Mouse (Mus musculus) ES-E14 (cell line): Measurements from ENCODE around the gene Fes. TPM values are rescaled to one million over a fixed set of nuclear protein-coding genes. Genes with fewer than 3 reads are reported as not detected.

ENCODE experiments used
- DNase-seq: peaks from one replicate; pipeline ENCODE4 v3.0.0-alpha.2; 2013; ENCODE audit warnings: low read depth, low spot score
- H3K27ac ChIP-seq: 2 replicates; pipeline ENCODE4 v1.5.1; 2012; ENCODE audit warnings: low read depth, mild to moderate bottlenecking, low read length, moderate library complexity, mixed read lengths; ENCODE audit not compliant: poor library complexity, insufficient read depth, severe bottlenecking
- H3K36me3 ChIP-seq: 2 replicates; pipeline ENCODE4 v1.6.1; 2012; ENCODE audit warnings: mild to moderate bottlenecking, low read length, moderate library complexity, mixed read lengths; ENCODE audit not compliant: control insufficient read depth, poor library complexity, insufficient read depth, severe bottlenecking
- H3K4me1 ChIP-seq, 2 experiments: fragments of 150-350 bp in 1 of 2; sonication (generic) in 1 of 2; 2 replicates each; pipeline ENCODE4 v1.6.1; 2012; ENCODE audit warnings: low read length in 2 of 2, mild to moderate bottlenecking in 1 of 2, mixed read lengths in 1 of 2; ENCODE audit not compliant: control insufficient read depth in 2 of 2, insufficient read depth in 2 of 2, poor library complexity in 1 of 2
- H3K4me3 ChIP-seq, 2 experiments: fragments of 150-350 bp in 1 of 2; sonication (generic) in 1 of 2; 2 replicates each; pipeline ENCODE4 v1.5.1; 2012; ENCODE audit warnings: low read length in 2 of 2, low read depth in 1 of 2, mild to moderate bottlenecking in 1 of 2, mixed read lengths in 1 of 2; ENCODE audit not compliant: insufficient read depth in 1 of 2, poor library complexity in 1 of 2, severe bottlenecking in 1 of 2
- H3K9ac ChIP-seq: 2 replicates; pipeline ENCODE4 v1.6.1; 2012; ENCODE audit warnings: low read depth, mild to moderate bottlenecking, low read length, mixed read lengths; ENCODE audit not compliant: poor library complexity, insufficient read depth, severe bottlenecking
- H3K9me3 ChIP-seq: fragments of 150-350 bp; sonication (generic); 2 replicates; pipeline ENCODE4 v1.6.1; 2012; ENCODE audit warnings: low read depth, mild to moderate bottlenecking, low read length; ENCODE audit not compliant: control insufficient read depth, insufficient read depth
- CHD2 ChIP-seq: IDR thresholded peaks from 2 replicates; pipeline ENCODE4 v1.6.1; 2014; ENCODE audit warnings: mild to moderate bottlenecking, low read depth, low read length, inconsistent platforms
- HCFC1 ChIP-seq: IDR thresholded peaks from 2 replicates; pipeline ENCODE4 v1.6.1; 2012; ENCODE audit warnings: low read length, inconsistent platforms, borderline replicate concordance; ENCODE audit not compliant: insufficient read depth
- MAFK ChIP-seq: IDR thresholded peaks from 2 replicates; pipeline ENCODE4 v1.6.1; 2014; ENCODE audit warnings: mild to moderate bottlenecking, low read depth, low read length, inconsistent platforms; ENCODE audit not compliant: insufficient read depth
- ZC3H11A ChIP-seq: IDR thresholded peaks from 2 replicates; pipeline ENCODE4 v1.6.1; 2012; ENCODE audit warnings: low read depth, mild to moderate bottlenecking, inconsistent platforms, low read length, borderline replicate concordance
- ZNF384 ChIP-seq: IDR thresholded peaks from 2 replicates; pipeline ENCODE4 v1.6.1; 2012; ENCODE audit warnings: low read depth, low read length, inconsistent platforms
- in situ Hi-C, 2 experiments: fragments of 600-800 bp; cut with MboI; formaldehyde crosslinking; loops; one replicate each; pipeline ENCODE4 v1.15.1; 2025; ENCODE audit warnings: low sequenced_read_pairs in 2 of 2, inconsistent platforms in 1 of 2; ENCODE audit not compliant: unreplicated experiment in 2 of 2
- total RNA-seq: library from RNA; depleted of rRNA; stranded (reverse); fragments of 300-350 nt; gene quantifications from 2 replicates; pipeline ENCODE4 v1.2.3, GENCODE M21; 2012

The Fes gene
- total RNA-seq, 1 experiment = 4.5 TPM

- DNase-seq = no peak
- H3K4me1 ChIP-seq = peaks cover 0 to 4% of the 10 kb centered on the region in 2 experiments; a peak in 1 of 4 replicates
- H3K36me3 ChIP-seq = no peaks in the 10 kb centered on the region
- no peak overlapping the region for H3K27ac ChIP-seq
- H3K9ac ChIP-seq = no peak overlapping the region
- H3K4me3 ChIP-seq = no peak overlapping the region
- in situ Hi-C loops = no loop called here
- H3K9me3 ChIP-seq = no peaks in the 10 kb centered on the region
- no peak for TF ChIP-seq ZC3H11A
Observed at GRCm38 (mm10) chr7:80420586-80420985, 32.8 kb upstream of the Fes start.

GRCm38 (mm10) chr7:80419278-80419677, 31.5 kb upstream of the Fes start:
- no peak overlapping the region for H3K27ac ChIP-seq
- in situ Hi-C loops = no loop called here
- H3K36me3 ChIP-seq = no peaks in the 10 kb centered on the region
- no peak for DNase-seq
- no peaks in the 10 kb centered on the region for H3K9me3 ChIP-seq
- no peak overlapping the region for H3K9ac ChIP-seq
- H3K4me3 ChIP-seq = no peak overlapping the region
- peaks cover 0 to 4% of the 10 kb centered on the region in 2 experiments; a peak in 1 of 4 replicates for H3K4me1 ChIP-seq
- no peak for TF ChIP-seq MAFK
- no peak for TF ChIP-seq CHD2

DNA sequence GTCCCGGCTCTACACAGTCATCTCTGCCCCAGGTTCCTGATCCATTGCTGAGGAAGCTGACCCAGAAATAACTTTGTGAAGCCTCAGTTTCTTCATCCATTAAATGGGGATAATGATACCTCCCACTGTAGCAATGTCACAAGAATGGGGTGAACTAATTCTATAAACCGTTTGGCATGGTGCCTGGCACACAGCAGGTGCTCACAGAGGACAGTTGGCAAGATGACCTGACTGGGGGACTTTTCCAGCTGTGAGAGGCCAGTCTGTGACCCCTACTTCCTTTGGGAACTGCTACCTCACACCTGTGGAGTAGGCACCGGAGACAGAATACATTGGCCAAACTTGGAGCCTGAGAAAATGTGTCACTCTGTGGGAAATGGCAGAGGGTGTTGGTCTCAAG, 30.3 kb upstream of the Fes start:
- Histone ChIP-seq H3K27ac (no peak overlapping the region), H3K9me3 (no peaks in the 10 kb centered on the region), H3K4me3 (no peak overlapping the region), H3K36me3 (no peaks in the 10 kb centered on the region), H3K4me1 (peaks cover 0 to 4% of the 10 kb centered on the region in 2 experiments; a peak in 1 of 4 replicates), H3K9ac (no peak overlapping the region)
- TF ChIP-seq CHD2 (no peak), MAFK (no peak), ZNF384 (no peak), ZC3H11A (no peak), HCFC1 (no peak)
- in situ Hi-C loops = no loop called here
- DNase-seq = no peak

GRCm38 (mm10) chr7:80417601-80418000, 29.9 kb upstream of the Fes start:
- TF ChIP-seq ZC3H11A (no peak), ZNF384 (no peak), CHD2 (no peak), MAFK (no peak), HCFC1 (no peak)
- no peak overlapping the region for H3K27ac ChIP-seq
- no peaks in the 10 kb centered on the region for H3K36me3 ChIP-seq
- H3K9me3 ChIP-seq = no peaks in the 10 kb centered on the region
- H3K4me3 ChIP-seq = no peak overlapping the region
- DNase-seq = no peak
- in situ Hi-C loops = no loop called here
- H3K9ac ChIP-seq = no peak overlapping the region
- H3K4me1 ChIP-seq = peaks cover 0 to 2% of the 10 kb centered on the region in 2 experiments; a peak in 1 of 4 replicates

DNA sequence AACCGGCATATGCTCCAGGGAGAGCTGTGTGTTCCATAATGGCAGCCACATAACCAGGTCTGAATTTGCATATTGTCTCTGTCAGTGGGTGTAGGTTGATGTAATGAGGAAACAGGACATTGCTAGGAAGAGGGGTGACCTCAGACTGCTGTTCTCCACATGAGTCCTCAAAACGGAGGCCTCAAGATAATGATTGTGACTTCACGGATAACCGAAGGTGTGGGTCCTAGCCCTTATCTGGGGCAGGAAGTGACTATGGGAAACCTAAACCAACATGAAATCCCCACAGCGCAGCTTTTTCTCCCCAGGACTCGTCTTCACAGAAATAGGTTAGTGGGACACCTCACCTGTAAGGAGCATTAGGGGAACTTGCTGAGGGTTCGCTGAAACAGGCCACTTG, 29.2 kb upstream of the Fes start:
- no peak for TF ChIP-seq HCFC1
- no peak for TF ChIP-seq ZNF384
- TF ChIP-seq ZC3H11A = no peak
- TF ChIP-seq MAFK = no peak
- TF ChIP-seq CHD2 = no peak
- Histone ChIP-seq H3K9ac (no peak overlapping the region), H3K27ac (no peak overlapping the region), H3K9me3 (no peaks in the 10 kb centered on the region), H3K36me3 (no peaks in the 10 kb centered on the region), H3K4me1 (peaks cover 0 to 2% of the 10 kb centered on the region in 2 experiments; a peak in 1 of 4 replicates), H3K4me3 (no peak overlapping the region)
- in situ Hi-C loops = no loop called here
- DNase-seq = no peak
